Mouse (Mus musculus): ENCODE data around the gene Mylk. TPM values are rescaled to one million over a fixed set of nuclear protein-coding genes. Genes with fewer than 3 reads are reported as not detected.

Mylk gene
- total and polyA plus RNA-seq, 3 experiments: 0.04 to 0.10 TPM; not detected in 1

DNA sequence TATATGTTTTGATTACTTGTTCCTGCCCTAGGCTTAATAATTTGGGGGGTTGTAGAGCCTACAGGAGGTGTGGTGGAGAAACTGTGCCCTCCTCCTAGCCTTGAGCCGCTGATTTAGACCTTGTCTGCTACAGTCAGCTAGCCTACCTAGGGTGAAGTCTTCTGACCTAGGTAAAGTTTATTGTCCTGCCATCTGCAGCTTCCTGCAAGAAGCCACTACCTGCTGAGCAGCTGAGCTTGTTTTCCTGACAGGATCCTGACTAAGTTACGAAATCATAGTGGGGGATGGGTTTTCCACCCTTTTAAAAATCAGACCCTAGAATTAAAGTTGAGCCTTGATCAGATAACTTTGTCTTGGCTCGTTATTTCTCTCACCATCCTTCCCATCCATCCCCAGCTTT is 271.5 kb downstream of the Mylk start:
- Histone ChIP-seq H3K4me1 (ENCODE audit: control insufficient read depth in 1 of 2, insufficient read depth in 2 of 2) (peaks cover 0 to 4% of the 10 kb centered on the region in 2 experiments; a peak in 2 of 4 replicates), H3K4me2 (ENCODE audit: insufficient read depth, low read depth, poor library complexity, severe bottlenecking) (no peak overlapping the region), H3K9me3 (replicated peaks; ENCODE audit: low read length) (peaks cover 19% of the 10 kb centered on the region), H3K27me3 (replicated peaks) (peaks cover 8% of the 10 kb centered on the region), H3K27ac (ENCODE audit: insufficient read depth, low read depth) (no peak overlapping the region), H3K4me3 (replicated peaks in 1 of 3; ENCODE audit: low read depth in 2 of 3, low read length in 2 of 3, poor library complexity in 1 of 3) (no peak overlapping the region), H3K9ac (ENCODE audit: insufficient read depth, low read depth) (no peak overlapping the region), H3K79me2 (replicated peaks; ENCODE audit: control insufficient read depth, extremely low read depth, insufficient read depth, poor library complexity, severe bottlenecking) (no peaks in the 10 kb centered on the region), H3K36me3 (replicated peaks in 1 of 2; ENCODE audit: control insufficient read depth in 1 of 2, insufficient read depth in 1 of 2, low read length in 1 of 2) (no peaks in the 10 kb centered on the region)
- in situ Hi-C loops (cut with MboI; ENCODE audit: low pct_ligation_motif_present, low pct_unique_long_range_greater_than_20kb, low sequenced_read_pairs) (no loop called here), dilution Hi-C loops (cut with MboI; ENCODE audit: extremely low pct_ligation_motif_present, extremely low pct_unique_long_range_greater_than_20kb, low sequenced_read_pairs) (no loop called here)
- TF ChIP-seq JUND (conservative IDR thresholded peaks at IDR 0.05; ENCODE audit: low read depth, low read length) (no peak), E2F4 (IDR thresholded peaks at IDR 0.05; ENCODE audit: insufficient replicate concordance, low read depth, low read length) (no peak), CHD1 (IDR thresholded peaks at IDR 0.05; ENCODE audit: low read depth, low read length) (no peak), TBP (conservative IDR thresholded peaks at IDR 0.05; ENCODE audit: low read depth, low read length) (no peak), NELFE (IDR thresholded peaks at IDR 0.05; ENCODE audit: low read depth, low read length) (no peak), HCFC1 (IDR thresholded peaks at IDR 0.05; ENCODE audit: low read depth, low read length) (no peak), POLR2AphosphoS2 (IDR thresholded peaks at IDR 0.05; ENCODE audit: low read depth, low read length) (no peak), UBTF (IDR thresholded peaks at IDR 0.05; ENCODE audit: low read depth, low read length) (no peak), POLR2A (IDR thresholded peaks at IDR 0.05; ENCODE audit: low read depth, low read length) (no peak), ZC3H11A (IDR thresholded peaks at IDR 0.05; ENCODE audit: low read depth, low read length) (no peak)
- DNase-seq (ENCODE audit: extremely low read depth): no peak

GRCm38 (mm10) chr16:35018470-35018974 is 273.5 kb downstream of the Mylk start:
- in situ Hi-C loops (cut with MboI; ENCODE audit: low pct_ligation_motif_present, low pct_unique_long_range_greater_than_20kb, low sequenced_read_pairs): no loop called here
- no peak overlapping the region for H3K4me2 ChIP-seq (ENCODE audit: insufficient read depth, low read depth, poor library complexity, severe bottlenecking)
- H3K9me3 ChIP-seq (replicated peaks; ENCODE audit: low read length): peaks cover 6% of the 10 kb centered on the region
- H3K4me1 ChIP-seq (ENCODE audit: control insufficient read depth in 1 of 2, insufficient read depth in 2 of 2): peaks cover 0 to 5% of the 10 kb centered on the region in 2 experiments; a peak in 2 of 4 replicates
- no peak overlapping the region for H3K27ac ChIP-seq (ENCODE audit: insufficient read depth, low read depth)
- no peaks in the 10 kb centered on the region for H3K36me3 ChIP-seq (replicated peaks in 1 of 2; ENCODE audit: control insufficient read depth in 1 of 2, insufficient read depth in 1 of 2, low read length in 1 of 2)
- peaks cover 9% of the 10 kb centered on the region for H3K79me2 ChIP-seq (replicated peaks; ENCODE audit: control insufficient read depth, extremely low read depth, insufficient read depth, poor library complexity, severe bottlenecking)
- H3K9ac ChIP-seq (ENCODE audit: insufficient read depth, low read depth): no peak overlapping the region
- TF ChIP-seq POLR2A (IDR thresholded peaks at IDR 0.05; ENCODE audit: low read depth, low read length) (no peak), IRF4 (IDR thresholded peaks at IDR 0.05; ENCODE audit: low read depth, low read length) (no peak), MYC (IDR thresholded peaks at IDR 0.05; ENCODE audit: low read depth, low read length) (no peak)
- H3K4me3 ChIP-seq (replicated peaks in 1 of 3; ENCODE audit: low read depth in 2 of 3, low read length in 2 of 3, poor library complexity in 1 of 3): no peak overlapping the region
- DNase-seq (ENCODE audit: extremely low read depth): no peak
- dilution Hi-C loops (cut with MboI; ENCODE audit: extremely low pct_ligation_motif_present, extremely low pct_unique_long_range_greater_than_20kb, low sequenced_read_pairs): no loop called here
- H3K27me3 ChIP-seq (replicated peaks): peaks cover 8% of the 10 kb centered on the region

- Histone ChIP-seq H3K27me3 (replicated peaks) (peaks cover 3% of the 10 kb centered on the region), H3K79me2 (replicated peaks; ENCODE audit: control insufficient read depth, extremely low read depth, insufficient read depth, poor library complexity, severe bottlenecking) (peaks cover 12% of the 10 kb centered on the region), H3K4me3 (replicated peaks in 1 of 3; ENCODE audit: low read depth in 2 of 3, low read length in 2 of 3, poor library complexity in 1 of 3) (peak overlapping the region; percentile 53 to 93 (median 65)), H3K4me1 (ENCODE audit: control insufficient read depth in 1 of 2, insufficient read depth in 2 of 2) (peaks cover 5 to 33% of the 10 kb centered on the region in 2 experiments), H3K36me3 (replicated peaks in 1 of 2; ENCODE audit: control insufficient read depth in 1 of 2, insufficient read depth in 1 of 2, low read length in 1 of 2) (peaks cover 3 to 9% of the 10 kb centered on the region in 2 experiments), H3K27ac (ENCODE audit: insufficient read depth, low read depth) (no peak overlapping the region), H3K9me3 (replicated peaks; ENCODE audit: low read length) (peaks cover 9% of the 10 kb centered on the region), H3K4me2 (ENCODE audit: insufficient read depth, low read depth, poor library complexity, severe bottlenecking) (peak overlapping the region; percentile 51; the same call in 1 of the 2 replicates), H3K9ac (ENCODE audit: insufficient read depth, low read depth) (peak overlapping the region; percentile 22; the same call in 1 of the 2 replicates)
- no peak for TF ChIP-seq JUN (IDR thresholded peaks at IDR 0.05; ENCODE audit: insufficient read depth, low read depth, low read length)
- TF ChIP-seq MEF2A (IDR thresholded peaks at IDR 0.05; ENCODE audit: borderline replicate concordance, low read depth, low read length): peak; percentile 53; the same call in 1 of the 2 replicates
- no peak for TF ChIP-seq CHD1 (IDR thresholded peaks at IDR 0.05; ENCODE audit: low read depth, low read length)
- TF ChIP-seq NELFE (IDR thresholded peaks at IDR 0.05; ENCODE audit: low read depth, low read length): no peak
- no peak for TF ChIP-seq NRF1 (IDR thresholded peaks at IDR 0.05; ENCODE audit: low read depth, low read length)
- TF ChIP-seq RCOR1 (conservative IDR thresholded peaks at IDR 0.05; ENCODE audit: low read depth, low read length): no peak
- in situ Hi-C loops (cut with MboI; ENCODE audit: low pct_ligation_motif_present, low pct_unique_long_range_greater_than_20kb, low sequenced_read_pairs) (no loop called here), dilution Hi-C loops (cut with MboI; ENCODE audit: extremely low pct_ligation_motif_present, extremely low pct_unique_long_range_greater_than_20kb, low sequenced_read_pairs) (no loop called here)
- DNase-seq (ENCODE audit: extremely low read depth): no peak
Observed at GRCm38 (mm10) chr16:35021903-35022241, 276.9 kb downstream of the Mylk start.

All from CH12.LX (cell line).